Mouse (Mus musculus): ENCODE measurements around the gene Klf13.

Gene Klf13

DNA sequence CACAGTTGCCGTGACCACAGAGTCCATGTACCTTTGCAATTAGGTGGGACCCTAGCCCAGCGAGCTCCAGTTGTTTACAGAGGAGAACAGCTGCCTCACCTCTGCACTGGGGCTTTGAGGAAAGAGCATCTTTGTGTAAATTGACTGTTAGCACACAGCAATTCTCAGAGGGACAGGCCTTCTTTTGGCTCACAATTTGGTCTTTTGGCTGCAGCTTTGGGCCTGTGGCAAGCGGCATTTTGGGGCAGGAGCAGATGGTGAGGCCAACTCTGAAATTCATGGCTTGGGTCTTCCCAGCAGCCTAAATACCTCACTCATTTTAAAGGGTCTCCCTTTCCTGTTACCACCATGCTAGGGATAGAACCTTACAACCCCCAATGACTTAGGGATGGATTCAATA lies 10.5 kb upstream of the Klf13 start:
- no peak for DNase-seq (ENCODE audit: low spot score in 2 of 2)

DNA sequence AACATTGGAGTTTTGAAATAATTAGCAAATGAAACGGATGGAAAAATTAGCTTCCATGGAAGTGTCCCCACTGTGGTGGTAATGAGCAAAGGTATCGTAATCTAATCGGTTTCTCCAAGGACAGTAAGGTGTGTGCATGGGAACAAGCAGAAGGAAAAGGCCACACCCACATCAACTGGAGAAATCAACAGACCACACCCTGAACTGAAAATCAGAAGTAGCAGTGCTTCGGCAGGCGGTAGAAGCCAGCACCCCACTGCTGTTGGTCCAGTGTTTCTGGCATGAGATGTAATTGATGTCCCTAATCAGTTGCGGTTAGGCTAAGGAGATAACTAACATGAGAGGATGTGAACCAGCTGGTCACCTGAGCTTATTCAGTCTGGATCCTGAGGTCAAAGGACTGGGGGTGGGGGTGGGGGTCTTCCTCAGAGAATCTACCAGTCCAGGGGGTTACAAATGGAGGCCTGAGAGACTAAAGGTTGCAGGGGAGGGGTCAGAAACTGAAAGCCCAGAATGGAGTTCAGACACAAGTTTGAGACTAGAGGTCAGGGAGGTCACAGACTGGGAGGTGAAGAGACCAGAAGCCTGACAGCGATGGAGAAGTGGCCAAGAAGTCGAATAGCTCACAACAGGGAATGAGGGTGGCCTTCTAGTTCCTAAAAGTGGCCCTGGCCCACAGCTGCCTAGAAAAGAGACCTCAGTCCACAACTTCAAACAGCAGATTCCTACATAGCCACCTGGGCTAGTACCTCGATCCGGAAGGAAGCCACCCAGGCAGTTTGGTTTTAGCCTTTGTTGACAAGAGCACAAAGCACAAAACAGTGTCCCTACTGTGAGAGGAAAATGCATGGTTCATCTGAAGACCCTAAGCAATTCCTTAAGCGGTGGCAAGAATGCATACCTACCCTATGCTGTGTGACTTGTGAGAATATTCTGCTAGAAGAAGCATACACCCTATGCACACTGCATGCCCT lies 9.1 kb upstream of the Klf13 start:
- DNase-seq (ENCODE audit: low spot score in 2 of 2): no peak

DNA sequence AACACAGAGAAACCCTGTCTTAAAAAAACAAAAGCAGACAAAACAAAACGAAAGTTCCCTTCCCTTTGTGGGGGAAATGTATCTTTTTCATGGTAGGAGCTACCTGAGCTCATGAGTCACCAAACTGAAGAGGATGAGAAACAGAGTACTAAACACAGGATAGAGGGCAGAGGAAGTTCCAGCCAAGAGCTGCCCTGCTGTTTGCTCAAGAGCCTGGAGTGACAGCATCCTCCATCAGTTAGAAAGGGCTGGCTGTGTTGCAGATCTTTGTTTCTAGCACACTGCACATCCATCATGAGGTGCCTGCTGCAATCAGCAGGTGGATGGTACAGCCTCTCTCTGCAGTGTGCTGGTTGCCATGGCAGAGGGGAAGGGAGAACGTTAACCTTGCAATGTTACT lies 5.2 kb upstream of the Klf13 start:
- no peak for DNase-seq (ENCODE audit: low spot score in 2 of 2)

DNA sequence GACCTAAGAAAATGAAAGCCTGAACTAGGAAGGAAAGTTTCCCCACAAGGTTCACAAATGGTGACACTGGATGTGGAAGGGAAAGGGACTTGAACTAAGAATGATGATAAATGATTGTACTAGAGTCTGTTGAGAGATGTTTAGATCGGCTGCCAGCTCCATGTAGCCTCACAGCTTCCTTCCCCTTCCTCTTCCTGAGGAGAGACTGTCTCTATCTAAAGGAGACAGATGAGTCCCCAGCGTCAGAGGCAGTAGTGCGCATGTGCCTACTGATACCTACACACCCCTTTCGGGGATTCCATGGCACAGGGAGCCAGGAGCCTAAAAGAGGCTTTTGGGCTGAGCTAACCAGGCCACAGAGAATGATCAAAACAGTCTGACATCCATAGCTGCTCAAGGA lies 2.8 kb upstream of the Klf13 start:
- DNase-seq (ENCODE audit: low spot score in 2 of 2): no peak

DNA sequence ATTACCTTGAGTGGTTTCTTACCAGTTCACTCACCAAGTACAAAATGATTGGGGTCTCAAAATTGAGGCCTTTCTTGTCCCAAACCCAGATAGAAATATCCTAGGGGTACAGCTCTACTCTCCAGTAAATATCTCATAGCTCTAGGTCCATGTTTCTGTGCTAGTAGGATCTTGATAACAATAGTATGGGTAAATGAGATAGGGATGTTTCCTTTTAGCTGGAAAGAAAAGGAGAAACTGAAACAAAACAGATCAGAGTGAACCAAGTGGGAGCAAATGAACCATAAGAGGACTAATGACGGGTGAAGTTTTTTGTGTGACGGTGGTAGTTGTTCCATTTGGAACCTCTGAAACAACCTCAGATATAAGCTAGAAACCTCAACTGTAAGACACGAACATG lies 2.3 kb upstream of the Klf13 start:
- no peak for DNase-seq (ENCODE audit: low spot score in 2 of 2)

DNA sequence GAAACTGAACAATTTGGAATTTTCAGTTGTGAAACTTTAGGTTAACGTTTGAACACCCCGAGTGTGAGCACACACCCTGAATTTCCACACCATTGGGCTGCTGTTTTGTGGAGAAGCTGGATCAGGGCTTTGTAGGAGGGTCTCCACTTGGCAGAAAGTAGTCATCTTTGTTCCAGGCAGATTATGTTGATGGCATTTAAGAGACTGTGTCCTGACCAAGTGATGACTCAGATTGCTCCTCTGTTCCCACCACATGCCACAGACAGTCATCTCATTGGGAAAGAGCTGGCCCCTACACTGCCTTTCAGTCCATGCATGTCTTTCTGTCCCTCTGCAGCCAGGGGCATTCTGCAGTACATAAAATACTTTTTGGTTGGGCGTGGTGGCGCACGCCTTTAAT lies 1.6 kb upstream of the Klf13 start:
- DNase-seq (ENCODE audit: low spot score in 2 of 2): no peak

DNA sequence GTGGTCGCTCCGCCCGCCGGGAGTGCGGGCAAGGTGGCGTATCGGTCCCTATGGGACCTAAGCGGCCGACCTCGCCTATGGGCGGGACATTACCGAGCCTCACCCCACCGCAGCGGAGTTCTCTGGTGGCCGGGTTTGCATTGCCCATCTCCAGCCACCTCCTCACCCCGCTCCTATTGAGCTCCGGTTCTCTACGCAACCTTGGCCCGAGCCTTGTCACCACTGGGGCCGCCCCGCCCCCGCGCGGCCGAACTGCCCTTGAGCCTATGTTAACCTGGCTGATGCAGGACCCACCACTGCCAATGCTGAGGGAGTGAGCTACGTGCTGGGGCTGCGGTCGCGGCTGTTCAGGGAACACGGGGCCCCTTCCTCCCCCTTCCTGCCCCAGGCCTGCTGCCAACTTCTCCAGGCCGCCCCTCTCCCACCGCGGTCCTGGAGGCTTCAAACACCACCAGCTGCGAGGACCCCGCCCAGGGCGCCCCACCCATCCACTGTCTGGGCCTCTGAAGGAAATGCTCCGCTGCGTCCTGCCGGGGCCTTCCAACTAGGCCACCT lies 759 bp upstream of the Klf13 start:
- peak in 1 of 2 experiments; percentile 86 for DNase-seq (ENCODE audit: low spot score in 2 of 2)

DNA sequence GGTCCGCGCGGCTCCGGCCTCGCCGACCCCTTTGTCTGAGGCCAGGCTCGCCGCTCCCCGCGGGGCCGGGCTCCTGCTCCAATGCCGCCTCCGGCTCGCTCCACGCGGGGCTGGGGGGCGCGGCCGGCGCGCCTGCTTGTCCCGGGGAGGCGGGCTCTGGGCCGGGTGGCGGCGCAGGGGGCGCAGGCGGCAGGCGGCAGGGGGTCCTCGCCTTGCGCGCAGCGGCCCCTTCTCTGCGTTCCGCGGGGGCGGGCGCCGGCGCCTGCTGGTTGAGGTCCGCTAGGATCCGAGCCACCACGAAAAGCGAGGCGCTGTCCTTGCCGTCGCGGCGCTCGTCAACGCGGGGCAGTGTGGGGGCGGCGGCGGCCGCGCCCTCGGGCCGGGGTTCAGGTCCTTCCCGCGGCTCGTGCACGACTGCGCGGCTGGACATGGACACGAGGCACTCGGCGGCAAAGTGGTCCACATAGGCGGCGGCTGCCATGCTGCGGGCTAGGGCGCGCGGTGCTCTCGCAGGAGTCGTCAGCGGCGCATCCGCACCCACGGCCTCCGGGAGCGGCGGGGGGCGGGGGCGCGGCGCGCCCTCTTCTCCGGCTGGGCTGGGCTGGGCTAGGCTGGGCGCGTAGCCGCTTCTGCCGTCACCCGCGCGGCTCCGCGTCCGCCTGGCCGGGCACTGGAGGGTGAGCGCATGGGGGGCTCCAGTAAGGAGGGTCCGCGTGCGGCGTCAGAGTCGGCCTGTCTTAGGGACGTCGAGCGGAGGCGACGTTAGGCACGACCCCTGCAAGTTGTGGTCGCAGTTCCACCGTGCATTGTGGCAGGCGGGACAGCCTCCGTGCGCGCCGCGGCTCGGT lies 425 bp downstream of the Klf13 start:
- DNase-seq (ENCODE audit: low spot score in 2 of 2): no peak

DNA sequence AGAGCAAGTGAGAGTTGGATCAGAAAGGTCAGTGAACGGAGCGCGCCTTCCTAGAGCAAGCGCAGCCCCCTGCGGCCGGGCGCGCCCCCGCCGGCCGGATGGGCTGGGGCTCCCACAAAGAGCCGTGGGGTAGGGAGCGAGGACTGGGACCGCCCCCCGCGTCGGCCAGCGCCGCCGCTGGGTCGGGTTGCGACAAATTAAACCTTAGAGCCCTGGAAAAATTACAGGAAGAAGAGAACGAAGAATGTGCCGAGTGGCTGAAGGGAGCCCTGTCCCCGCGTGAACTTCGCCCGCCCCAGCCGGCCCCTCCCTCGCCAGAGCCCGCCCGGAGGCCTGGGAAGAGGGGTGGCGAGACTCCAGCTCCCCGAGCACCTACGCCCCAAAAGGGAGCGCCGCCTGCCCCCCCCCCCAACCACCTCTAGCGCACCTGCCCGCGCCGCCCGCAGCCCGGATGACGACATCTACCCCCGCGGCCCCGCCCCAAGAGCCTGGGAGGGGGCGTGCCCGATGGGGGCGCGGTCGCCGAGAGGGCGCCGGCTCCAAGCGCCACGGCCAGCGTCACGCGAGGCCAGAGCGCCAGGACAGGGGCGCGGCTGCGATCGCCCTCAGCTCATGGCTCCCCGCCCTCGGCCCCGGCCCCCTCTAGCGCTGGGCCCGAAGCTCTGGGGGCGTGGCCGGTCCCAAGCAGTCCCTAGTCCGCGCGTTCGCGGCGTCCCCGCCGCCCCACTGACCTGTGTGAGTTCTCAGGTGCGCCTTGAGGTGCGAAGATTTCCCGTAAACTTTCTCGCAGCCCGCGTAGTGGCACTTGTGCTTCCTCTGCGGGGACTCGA lies 1.3 kb downstream of the Klf13 start:
- DNase-seq (ENCODE audit: low spot score in 2 of 2): peak; percentile 91 to 92

DNA sequence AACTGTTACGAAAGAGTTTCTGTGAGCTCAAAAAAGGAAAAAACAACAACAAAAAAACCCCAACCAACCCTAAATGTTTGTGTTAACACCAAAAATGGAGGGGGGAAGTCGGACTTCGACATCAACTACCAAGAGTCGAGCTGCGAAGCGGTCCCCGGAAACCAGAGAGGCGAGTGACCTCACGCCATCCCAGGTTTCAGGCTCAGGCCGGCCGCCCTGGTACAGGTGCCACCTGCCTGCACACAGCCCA lies 1.8 kb downstream of the Klf13 start:
- DNase-seq (ENCODE audit: low spot score in 2 of 2): no peak

DNA sequence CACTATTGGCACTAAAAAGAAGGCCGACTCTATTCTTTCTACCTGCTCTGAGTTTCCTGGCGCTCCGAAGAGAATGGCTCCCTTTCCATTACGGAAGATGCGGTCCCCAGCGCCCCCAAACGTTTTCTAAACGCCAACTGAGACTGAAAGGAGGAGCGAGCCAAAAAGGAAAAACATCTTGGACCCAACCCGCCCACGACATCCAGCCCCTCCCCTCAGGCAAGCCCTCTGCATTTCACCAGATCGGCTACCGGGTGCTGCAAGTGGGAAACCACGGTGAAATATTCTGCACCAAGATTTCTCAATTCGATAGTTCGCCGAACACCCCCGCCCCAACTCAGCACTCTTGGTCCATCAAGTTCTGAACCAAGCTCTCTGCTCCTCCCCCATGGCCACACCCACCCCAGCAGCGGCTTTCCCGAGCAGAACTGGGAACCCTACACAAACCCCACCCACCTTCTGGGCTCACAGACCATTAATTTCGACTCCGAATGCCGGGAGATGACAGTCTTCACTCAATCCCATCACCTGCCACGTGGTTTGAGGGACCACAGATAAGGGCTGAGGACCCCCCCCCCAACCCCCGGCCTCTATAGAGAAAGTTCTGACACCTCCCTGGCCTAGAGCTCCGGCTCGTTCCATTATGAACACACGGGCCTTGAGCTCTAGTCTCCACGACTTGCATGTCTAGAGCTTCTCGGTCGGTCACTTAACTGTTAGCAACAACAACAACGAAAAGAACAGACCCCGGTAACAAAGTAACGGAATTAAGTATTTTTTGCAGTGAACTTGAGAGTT lies 2.3 kb downstream of the Klf13 start:
- DNase-seq (ENCODE audit: low spot score in 2 of 2): peak; percentile 91 to 92

DNA sequence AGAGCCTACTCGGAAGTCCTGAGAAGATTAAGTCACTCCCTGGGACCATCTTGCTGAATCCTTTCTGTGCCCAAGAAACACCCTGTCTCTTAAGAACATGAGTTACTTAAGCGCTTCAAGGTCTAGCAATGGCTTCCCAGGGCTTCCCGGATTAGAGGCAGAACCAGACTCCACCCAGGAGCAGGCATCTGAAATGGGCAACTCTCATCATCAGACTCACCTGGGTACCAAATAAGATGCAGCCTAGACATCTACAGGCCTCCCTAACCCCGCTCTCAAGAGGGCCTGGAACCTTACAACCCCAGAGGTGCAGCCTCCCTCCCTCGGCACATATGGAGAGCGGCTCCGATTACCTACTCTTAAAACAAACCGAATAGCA lies 2.9 kb downstream of the Klf13 start:
- no peak for DNase-seq (ENCODE audit: low spot score in 2 of 2)

DNA sequence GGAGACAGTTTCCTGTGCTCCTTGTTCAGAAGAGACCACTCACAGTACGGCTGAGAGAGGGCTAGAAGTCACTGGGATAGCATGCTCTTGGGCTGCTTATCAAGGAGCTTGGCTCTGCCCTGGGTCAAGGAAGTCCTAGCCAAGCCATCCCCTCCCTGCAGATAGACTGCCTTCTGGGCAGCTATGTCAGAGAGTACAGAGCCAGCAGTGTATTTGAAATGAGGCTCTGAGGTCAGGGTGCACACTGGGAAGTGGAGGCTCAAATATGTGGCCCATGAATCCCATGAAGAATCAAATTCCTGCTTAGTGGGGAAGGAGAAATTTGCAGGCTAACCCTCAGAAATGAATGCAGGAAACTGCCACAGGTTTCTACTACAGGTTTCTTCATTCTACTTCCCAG lies 4.2 kb downstream of the Klf13 start:
- DNase-seq (ENCODE audit: low spot score in 2 of 2): peak; percentile 53 to 73

DNA sequence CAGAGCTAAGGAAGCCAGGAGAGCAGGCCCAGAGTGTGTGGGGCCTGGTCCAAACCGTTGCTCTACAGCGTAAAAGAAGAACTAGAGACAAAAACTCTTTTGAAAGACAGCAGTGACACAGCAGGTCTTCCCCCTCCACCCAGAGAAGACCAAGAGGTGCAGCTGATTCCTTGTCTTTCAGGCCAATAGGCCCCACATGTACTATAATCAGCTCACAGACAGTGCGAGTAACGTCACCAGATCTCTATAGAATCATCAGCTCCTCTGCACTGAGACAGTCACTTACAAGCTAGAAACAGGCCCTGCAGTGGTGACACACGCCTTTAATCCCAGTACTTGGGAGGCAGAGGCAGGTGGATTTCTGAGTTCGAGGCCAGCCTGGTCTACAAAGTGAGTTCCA lies 4.8 kb downstream of the Klf13 start:
- DNase-seq (ENCODE audit: low spot score in 2 of 2): peak in 1 of 2 experiments; percentile 15

DNA sequence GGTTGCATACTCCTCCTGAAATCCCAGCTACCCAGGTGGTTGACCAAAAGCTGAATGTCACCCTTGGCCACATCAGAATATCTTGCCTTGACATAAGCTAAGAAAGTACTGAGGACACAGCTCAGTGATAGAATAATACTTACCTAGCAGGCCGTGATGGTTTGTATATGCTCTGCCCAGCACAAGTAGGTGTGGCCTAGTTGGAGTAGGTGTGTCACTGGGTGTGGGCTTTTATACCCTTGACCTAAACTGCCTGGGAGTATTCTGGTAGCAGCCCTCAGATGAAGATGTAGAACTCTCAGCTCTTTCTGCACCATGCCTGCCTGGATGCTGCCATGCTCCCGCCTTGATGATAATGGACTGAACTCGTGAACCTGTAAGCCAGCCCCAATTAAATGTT lies 6.3 kb downstream of the Klf13 start:
- DNase-seq (ENCODE audit: low spot score in 2 of 2): peak in 1 of 2 experiments; percentile 4

DNA sequence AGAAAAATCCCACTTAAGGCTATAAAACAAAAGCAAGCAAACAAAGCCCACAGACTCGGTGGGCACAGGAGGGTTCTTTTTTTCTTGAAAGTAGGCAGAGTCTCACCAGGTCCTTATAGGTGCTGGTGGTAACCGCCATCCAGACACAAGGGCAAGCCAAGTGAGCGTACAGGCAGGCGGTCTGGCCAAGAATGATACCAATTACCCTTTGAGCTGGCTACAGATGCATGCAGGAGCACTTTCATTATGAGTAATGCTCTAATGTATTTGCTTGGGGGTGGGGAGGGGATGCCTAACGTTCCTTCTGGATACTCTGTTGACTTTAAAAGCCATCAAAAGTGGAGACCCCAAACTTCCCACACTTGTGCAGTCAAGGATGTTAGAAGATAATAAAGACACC lies 7.9 kb downstream of the Klf13 start:
- no peak for DNase-seq (ENCODE audit: low spot score in 2 of 2)

DNA sequence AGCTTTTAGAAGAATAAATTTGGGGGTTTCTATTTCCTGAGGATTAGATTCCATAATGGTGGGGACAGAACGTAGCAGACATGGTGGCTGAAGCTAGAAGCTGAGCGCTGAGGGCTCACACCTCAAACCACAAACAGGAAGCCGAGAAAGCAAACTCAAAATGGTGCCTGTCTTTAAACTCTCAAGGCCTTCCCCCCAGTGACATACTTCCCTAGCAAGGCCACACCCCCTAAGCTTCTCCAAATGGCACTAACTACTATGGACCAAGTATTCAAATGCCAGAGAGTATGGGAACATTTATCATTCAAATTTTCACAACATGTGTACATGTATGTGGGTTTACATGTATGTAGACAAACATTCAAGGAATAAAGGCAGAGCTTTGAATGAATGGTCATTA lies 8.6 kb downstream of the Klf13 start:
- peak; percentile 1 to 11 for DNase-seq (ENCODE audit: low spot score in 2 of 2)

DNA sequence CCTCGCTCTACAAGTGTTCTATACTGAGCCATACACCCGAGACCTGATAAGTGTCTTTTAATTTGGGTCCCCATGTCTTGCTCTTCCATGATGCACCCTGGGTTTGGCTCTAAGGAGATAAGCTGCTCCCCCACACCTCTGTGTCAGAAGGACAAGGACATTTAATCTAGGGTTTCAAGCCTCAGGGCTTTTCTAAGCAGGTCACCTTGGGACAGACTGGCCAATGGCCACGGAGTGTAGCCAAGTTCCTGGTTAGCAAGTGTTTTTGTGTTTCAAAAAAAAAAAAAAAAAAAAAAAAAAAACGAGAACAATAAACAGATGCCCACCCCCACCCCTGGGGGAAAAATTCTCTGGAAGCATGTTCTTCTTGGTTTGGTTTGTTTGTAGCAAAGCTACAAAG lies 9.6 kb downstream of the Klf13 start:
- DNase-seq (ENCODE audit: low spot score in 2 of 2): peak; percentile 71 to 80

DNA sequence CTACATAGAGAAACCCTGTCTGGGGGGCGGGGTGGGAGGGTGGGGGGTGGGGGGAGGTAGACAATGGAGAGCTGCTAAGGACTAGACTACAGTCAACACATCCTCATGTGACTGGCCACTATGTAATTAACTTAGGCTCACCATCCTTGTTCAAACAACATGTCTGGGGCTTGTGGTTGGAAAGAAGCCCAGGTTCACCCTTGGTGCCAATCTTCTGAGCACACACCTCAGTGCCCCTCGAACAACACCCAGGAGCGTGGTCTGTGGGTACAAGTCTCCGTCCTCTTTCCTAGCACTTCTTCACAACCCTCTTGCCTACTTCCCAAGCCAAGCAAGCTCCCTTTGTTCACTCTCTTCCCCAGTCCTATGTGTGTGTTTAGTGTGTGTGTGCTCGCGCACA lies 11.6 kb downstream of the Klf13 start:
- peak in 1 of 2 experiments; percentile 1 for DNase-seq (ENCODE audit: low spot score in 2 of 2)

DNA sequence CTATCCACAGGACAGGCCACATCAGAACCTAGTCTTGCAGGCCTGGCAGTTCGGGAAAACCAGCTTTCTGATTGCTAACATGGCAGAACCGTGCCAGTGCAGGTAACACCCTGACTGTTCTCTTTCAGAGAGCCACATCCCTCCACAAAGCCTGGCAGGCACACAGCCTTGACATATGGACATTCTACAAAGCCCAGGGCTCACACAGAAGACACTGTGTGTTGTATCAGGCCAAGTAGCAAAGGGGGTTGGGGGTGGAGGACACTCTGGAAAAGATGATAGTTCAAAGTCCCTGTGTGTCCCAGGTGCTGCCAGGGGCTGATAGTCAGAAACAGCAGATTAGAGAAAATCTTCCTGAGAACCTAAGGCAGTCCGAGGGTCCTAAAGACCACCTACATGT lies 12.2 kb downstream of the Klf13 start:
- peak in 1 of 2 experiments; percentile 2 for DNase-seq (ENCODE audit: low spot score in 2 of 2)

Data from heart, adult 9 months (tissue).